Mouse (Mus musculus) fat pad, adult 2 months (tissue): ENCODE measurements at regions not wholly inside any gene's neighbourhood (a gene's known extent, or its start where the extent isn't known, plus 50 kb on each side); places are given as distances from the start of the nearest gene placed in this dataset.
"Not testable (repeated sequence)": the region's sequence is repeated elsewhere in the genome, so short reads cannot be mapped to it uniquely, and the experiment has no call there.

Experiments
- DNase-seq: peaks from one replicate; pipeline ENCODE4 v3.0.0-alpha.2; 2011; ENCODE audit warnings: low read depth, low spot score; ENCODE audit errors: extremely low read depth

DNA sequence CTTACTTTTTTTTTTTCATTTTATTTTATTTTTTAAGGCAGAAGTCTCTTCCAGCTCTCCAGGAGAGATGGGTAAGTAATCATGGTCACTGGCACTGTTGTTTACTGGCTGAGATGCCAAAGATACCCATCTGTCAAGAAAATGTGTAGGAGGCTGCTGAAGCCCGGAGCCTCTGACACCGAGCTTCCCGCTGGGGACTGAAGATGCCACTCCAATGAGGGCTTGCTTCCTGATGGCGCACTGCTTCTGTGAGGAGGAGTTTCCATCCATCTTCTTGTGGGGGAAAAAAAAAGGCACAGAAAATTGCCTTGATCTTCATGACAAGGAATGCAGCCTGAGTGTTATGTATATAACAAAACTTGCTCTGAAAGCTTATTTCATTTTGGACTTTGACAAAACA lies 418.2 kb upstream of the Igfbp7 start:
- no peak for DNase-seq

DNA sequence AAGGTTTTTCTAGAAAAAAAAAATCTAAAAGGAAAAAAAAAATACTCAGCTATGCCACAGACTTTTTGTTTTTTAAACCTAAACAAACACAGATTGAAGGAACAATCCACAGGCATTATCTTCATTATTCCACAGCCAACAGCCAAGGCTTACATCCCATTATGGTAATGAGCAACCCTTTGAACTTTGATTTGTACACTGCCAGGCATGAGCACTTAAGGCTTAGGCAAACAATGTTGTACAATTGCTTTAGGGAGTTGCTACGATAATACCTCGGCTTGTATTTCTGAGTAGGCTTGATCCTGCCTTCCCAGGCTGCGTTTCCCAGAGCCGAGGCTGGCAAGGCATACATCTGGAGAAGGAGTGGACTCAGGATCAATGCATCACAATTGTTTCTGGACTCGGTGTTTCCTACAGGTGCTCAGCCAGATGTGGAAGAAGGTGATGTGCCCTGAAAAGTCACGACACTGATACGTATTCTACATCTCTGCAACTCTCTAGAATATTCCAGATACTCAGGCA lies 409.0 kb upstream of the Igfbp7 start:
- no peak for DNase-seq

DNA sequence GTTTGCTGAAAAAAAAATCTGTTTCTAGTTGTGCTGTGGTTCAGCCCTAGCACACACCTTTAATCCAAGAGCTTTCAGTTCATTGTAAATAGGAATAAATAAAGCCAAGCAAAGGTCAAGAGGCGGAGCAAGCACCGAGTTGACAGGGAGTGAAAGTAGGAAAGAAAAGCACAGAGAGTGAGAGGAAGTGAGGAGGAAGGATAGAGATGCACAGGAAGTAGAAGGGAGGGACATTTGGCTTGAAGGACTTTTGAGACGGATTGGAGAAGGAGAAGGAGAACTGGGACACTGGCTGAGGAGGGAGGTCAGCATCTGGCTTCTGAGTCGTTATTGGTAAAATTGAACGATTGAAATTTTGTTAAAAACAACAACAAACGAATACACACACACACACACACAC lies 402.0 kb upstream of the Igfbp7 start:
- no peak for DNase-seq

DNA sequence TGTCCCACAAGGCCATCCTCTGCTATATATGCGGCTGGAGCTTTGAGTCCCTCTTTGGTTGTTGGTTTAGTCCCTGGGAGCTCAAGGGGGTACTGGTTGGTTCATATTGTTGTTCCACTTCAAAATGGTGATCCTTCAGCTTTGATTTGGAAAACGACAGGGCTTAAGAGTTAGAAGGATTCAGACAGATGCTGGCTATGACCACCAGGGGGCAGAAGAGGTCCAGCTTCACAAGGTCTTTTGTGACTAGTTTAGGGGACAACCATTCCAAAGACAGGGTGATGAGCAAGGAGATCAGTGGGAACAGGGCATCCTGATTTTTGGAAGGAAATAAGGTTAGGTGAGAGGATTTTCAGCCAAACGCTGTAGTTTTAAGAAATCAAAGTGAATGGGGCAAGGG lies 399.9 kb upstream of the Igfbp7 start:
- no peak for DNase-seq

DNA sequence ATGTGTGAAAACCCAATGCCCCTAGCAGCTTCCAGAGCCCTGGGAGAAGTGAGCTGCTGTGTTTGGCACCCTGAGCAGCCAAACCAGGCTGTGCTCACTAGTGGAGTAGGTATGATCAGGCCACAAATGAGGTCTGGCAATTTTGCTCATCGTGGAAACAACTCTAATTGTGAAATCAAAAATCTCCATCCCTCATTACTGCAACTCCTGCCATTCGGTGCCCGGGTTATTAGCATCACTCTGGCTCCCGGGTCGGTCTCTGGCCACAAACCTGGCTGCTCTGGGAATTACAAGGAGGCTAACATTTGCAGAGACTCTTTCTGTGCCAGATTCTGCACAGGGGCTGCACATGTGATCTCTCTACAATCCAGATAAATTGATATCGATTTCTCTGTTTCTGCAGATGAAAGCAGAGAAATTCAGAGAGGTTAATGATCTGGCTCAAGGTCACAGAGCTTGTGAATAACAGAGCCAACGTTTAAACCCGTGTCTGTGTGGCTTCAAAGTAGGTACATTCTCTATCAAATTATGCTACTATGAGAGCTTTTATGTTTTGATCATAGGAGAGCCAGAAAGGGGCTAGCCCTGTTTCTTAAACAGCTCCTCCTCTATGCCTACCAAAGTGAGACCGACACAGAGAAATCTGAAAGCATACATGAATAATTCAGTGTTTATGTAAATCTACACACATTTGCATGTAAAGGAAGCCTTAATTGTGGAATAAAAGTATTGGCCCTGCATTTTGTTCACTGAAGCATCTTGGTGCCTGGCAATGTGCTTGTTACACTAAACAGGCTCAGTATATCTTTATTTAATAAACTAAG lies 398.7 kb upstream of the Igfbp7 start:
- no peak for DNase-seq

DNA sequence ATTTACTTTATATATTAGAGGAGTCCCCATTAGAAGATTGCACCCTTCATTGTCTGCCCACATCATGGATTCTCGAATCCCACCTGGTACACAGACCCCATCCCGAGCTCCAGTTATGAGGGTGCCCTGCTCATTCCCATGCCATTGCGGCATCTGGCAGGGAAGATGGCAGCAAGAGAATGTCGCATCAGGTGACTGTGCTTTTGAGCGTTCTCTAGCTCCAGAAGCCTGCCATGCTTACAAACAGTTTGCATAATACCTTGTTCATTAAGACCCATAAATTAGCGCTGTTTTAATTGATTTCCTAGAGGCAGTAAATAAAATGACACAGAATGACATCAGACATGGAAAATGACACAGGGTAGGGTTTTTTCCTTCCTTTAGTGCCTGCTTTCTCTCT lies 398.0 kb upstream of the Igfbp7 start:
- no peak for DNase-seq

DNA sequence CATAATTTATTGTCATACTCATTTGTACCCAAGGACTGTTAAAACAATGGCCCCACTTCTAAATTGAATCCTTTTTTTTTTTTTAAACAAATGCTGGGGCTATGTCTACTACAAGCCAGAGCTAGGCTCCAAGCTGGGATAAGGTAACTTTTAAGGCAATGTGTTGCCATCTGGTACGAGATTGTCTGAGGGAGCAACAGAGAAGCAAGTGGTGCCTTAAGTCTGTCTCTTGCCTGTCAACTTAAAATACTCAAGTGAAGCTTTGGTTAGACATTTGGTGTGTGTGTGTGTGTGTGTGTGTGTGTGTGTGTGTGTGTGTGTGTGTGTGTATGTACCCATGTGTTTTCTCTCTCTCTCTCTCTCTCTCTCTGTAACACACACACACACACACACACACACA lies 397.5 kb upstream of the Igfbp7 start:
- no peak for DNase-seq

DNA sequence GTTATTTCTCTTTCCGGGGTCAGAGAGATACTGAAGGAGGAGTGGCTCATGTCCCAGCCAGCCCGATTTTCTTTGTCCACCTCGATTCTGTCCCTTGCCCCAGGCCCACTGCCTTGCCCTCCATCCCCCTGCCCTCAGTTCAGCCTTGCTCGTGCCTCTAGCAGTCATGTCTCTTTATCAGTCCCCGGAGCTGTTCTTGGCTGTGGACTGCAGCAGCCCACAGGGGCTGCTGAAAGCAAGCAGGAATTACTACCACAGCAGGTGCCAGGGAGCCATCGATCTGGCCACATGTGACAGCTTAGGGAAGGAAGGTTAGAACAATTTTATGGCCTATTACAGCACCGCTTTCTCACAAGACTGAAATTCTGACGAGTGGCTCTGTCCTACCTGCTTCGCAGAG lies 396.3 kb upstream of the Igfbp7 start:
- no peak for DNase-seq

DNA sequence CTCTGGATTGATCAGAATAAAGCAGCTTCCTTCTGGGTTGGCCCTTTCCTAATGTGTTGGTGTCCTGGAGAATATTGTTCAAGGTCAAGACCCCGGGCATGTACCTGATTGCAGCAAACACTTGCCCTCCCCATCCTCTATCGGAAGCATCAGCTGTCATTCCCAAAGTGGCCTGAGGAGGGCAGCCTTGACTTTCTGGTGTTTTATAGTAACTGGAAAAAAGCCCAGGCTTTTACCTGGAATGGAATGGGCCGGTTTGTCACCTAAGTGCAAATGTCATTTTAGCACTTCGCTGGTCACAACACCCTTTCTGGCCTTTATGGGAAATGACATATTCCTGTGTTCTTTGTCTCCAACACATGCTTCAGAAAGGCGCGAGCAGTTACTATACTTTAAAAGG lies 395.7 kb upstream of the Igfbp7 start:
- DNase-seq = no peak

DNA sequence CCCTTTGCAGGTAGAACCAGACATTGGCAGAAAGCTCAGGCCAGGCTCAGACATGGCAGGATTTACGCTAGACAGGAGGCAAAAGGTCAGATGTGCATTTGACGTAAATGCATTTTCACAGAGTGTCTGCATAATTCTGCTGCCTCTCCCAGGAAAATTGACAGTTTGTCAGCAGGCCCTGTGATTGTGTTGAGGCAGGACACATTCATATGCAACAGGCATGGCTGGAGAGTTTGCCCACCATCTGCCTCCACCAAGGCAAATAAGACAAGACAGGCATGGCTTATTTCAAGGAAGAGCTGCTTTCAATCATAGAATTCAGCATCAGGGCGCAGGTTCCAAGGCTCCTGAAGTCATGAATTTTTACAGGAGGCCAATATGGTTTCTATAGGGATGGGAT lies 389.1 kb upstream of the Igfbp7 start:
- DNase-seq = no peak

DNA sequence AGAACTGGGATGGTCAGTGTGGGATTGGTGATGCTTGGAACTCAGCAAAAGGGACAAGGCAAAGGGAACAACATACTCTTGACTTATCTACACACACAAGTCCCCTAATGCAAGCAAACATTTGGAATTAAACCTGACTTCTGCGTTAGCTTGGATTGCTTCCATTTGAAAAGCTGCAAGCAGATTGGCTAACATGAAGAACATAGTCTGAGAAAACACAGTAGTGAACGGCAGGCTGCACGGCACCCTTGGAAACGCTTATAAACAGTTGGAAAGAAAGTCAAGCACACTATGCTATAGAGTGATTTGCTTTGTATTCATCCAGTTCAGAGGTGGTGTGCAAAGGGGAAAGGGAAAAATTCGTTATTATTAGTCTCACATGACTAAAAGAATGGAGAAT lies 387.9 kb upstream of the Igfbp7 start:
- DNase-seq = no peak

DNA sequence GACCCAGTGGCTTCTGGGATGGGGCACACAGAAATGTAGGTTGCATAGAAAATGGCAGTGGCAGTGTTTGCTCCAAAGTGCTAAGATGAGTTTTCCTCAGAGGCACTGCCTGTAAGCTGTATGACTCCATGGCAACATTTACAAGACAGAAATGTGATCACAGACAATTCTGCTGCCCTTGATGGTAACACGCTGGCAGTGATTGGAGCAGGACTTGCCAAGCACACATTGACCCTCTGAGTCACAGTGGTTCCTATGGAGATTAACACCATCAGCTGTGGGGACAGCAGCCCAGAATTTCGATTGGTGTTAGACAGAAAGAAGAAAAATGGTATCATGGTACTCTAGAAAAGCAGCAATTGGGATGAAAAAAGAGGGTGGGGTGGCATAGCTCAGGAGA lies 376.1 kb upstream of the Igfbp7 start:
- DNase-seq = no peak

DNA sequence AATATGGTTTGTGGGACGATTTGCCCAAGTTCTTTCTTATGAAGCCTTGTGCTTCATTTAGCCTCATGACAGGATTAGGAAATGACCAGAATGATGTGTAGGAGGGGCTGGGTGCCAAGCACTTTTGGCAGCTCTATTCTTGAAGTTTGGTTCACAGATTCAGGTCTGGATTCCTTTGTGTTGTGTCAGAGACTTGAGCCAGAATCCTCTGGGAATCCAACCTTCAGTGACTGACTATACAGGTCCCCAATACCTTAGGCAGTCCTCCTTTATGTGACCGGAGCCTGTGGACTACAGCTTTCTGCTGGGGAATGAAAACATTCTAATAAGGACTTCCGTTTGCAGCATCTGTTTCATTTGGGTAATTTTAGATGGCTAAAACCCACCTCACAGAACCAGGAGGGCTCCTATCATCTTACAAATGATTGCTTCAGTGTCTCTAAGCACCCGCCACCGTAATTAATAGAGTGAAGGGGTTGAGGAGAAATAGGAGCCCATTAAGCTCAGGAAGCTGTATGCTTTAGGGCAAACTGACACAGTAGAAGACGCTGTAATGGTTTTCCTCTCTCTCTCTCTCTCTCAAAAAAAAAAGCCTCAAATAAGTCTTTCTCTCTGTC lies 354.7 kb upstream of the Igfbp7 start:
- no peak for DNase-seq

DNA sequence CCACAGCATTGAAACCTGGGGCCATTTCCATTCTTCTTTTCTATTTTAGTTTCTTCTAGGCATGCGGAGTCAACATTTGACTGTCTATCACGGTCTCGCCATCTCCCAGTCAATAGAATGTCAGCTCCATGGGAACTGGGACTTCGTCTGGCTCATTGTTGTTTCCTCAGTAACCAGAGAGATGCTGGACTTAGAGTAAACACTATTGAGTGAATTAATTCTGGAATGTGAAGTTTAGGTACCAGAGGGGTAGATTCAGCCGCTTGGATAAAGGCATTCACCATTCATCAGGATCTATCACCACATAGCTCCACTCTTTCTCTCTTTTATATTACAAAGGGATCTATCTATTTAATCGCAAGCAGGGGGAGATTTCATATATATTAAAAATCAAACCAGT lies 354.2 kb upstream of the Igfbp7 start:
- DNase-seq = no peak

DNA sequence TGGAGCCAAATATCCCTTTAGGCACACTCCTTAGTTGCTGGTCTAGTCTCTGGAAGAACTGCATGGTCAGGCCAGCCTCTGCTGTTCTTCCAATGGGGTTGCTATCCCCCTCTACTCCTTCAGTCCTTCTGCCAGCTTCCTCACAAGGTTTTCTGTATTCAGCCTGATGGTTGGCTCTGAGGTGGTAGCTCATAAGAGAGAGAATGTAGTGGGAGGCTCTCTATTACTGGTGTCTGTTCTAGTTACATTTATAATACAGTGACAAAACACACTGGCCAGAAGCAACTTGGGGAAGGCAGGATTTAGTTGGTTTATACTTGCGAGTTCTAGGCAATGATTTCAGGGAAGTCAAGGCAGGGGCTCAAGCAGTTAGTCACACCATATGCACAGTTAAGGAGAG lies 341.1 kb upstream of the Igfbp7 start:
- no peak for DNase-seq

DNA sequence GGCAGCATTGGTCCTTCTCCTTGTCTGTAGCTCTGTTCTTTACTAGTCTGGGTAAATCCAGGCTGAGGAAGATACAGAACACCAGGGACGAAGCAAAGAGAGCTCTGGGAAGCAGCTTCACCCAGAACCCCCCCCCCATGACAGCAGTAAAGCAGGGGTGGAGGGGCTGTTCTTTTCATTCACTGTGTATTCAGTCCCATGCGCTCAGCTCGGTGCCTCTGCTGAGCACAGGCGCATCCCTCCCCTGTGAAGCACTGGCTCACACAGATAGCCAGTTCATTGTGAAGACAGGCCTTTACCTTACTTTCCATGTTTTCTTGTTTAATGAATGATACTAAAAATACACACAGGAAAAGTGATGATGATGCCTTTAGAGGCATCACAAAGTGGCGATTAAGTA lies 338.8 kb upstream of the Igfbp7 start:
- no peak for DNase-seq

DNA sequence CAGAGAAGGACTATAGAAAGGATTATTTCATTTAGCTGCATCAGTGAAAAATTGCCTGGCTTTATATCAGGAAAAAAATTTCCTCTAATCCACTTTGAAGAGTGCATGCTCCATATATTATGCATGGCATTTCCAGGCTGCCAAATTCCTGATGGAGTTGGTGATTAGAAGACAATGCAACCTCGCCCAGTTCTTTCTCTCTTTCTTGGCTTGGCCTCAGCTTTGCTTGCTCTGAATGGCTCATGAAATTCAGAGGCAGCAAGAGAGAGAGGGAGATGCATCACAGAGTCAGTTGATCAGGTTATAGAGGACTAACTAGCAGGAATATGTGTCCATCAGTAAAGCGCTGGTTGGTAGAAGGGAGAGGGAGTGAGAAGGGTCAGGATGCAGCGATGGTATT lies 335.6 kb upstream of the Igfbp7 start:
- DNase-seq = no peak

DNA sequence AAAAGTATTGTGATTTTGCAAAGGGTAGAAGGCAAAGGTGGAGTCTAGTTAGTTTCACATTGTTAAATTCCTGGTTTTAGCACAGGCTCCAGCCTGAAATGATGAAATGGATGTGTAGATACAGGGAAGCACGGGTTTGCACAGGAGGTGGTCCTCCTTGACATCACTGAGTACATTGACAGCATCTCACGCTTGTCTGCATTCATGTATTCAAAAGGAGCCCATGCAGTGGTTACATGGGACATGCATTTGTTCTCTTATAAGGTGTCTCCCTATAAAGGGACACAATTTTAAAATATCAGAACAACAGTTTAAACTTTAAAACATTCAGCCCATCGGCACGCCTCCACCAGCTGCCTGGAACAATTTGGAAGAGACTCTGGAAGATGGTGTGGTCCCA lies 322.4 kb upstream of the Igfbp7 start:
- DNase-seq = not testable (repeated sequence)

DNA sequence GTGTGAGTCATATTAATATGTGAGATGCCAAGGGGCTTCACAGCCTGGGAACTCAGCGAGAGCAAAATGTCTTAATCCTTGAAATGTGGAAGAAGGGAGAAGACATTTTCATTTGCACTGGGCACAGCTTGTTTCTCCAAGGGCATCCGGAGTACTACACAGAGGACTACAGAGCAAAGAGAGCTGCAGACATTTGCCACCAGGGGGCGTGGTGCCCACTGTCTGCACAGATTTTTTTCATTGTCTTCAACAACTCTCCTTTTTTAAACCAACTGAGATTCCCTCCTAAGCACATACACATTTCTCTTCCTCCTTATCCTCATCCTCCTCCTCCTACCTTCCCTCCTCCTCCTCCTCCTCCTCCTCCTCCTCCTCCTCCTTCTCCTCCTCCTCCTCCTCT lies 273.8 kb upstream of the Igfbp7 start:
- DNase-seq = no peak

DNA sequence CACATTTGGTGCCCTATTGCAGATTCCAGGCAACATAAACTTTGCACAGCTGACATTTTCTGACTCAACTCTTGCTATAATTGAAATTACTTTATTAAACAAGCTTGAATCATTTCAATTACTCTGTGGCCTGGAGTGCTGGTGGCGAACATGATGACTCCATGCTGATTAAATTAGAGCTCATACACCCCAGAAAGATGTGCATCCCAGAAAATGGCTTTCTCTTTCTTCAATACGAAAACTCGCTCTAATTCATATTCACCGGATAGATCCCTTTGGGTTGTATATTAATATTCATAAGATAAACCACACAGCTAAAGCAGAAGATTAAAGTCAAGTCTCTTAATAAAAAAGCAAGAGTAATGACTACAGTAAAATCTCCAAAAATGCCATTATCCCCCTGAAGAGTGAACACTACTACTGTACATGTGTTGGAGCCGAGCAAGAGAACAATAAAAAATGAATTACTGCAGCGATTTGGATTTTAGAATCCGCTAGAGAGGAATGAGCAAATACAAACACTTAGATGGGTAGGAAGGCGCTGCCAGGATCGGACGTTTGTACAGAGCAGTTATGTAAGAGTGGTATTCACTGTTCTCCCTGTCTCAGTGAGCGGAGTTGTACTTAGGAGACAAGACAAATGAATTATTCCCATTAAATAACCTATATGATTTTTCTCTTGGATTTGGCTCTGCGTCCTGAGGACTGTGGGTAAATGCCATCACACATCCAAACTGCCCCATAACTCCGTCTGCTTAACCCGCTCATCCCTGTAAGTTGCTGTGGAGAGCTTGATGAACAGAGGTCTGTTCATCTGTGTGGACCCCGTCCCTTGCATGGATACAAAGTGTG lies 264.5 kb upstream of the Igfbp7 start:
- no peak for DNase-seq

DNA sequence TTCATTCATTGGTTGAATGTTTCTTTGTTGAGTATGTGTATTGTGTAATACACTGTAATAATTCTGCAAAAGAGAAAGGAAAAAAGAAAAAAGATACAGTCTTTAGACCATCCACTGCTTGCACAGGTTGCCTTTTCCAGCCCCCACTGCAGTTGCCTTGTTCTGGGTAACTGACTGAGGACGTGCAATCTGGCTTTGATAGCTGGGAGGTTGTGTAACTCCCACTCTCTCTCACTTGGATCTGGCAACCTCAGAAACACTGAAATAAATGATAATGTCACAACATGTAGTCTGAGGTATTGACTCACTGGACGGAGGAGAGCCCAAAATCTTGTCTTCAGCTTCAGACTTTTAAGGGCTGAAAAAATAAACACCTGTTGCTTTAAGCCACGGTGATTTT lies 255.3 kb upstream of the Igfbp7 start:
- DNase-seq = no peak

DNA sequence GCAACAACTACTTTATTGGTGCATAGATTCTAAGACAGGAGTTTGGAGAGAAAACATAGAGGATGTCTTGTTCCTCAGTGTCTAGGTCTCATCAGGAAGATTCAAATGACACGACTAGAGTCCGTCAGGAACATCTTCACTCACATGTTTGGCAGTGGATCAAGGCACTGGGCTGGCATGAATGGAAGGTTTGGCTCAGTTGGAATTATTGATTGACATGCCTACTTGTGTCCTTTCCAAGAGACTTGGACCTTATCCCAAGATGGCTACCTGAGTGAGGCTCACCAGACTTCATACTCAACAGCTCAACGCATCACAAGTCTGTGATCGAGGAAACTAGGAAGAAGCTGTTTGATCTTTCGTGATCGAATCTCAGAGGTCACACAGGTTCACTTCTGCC lies 251.2 kb upstream of the Igfbp7 start:
- no peak for DNase-seq
